Mouse (Mus musculus) kidney, embryonic 15.5 days (tissue): Measurements from ENCODE around the gene Ppard. TPM values are rescaled to one million over a fixed set of nuclear protein-coding genes. Genes with fewer than 3 reads are reported as not detected.
A peak's percentile ranks its signal among the peaks of the same experiment; 100 is the strongest.

Source experiments
- ATAC-seq: fragments of 200-750 bp; cut with Nextera tagmentation; replicated peaks from 2 replicates; pipeline ENCODE4 v1.8.0; 2017; ENCODE audit warnings: moderate TSS enrichment; ENCODE audit not compliant: low FRiP score
- H3K27ac ChIP-seq: fragments of 300-500 bp; sonication (generic); 2 replicates; pipeline ENCODE4 v1.5.1; 2015; ENCODE audit warnings: mild to moderate bottlenecking, inconsistent platforms
- H3K27me3 ChIP-seq: fragments of 300-500 bp; sonication (generic); 2 replicates; pipeline ENCODE4 v1.6.1; 2015; ENCODE audit warnings: inconsistent platforms
- H3K36me3 ChIP-seq: fragments of 300-500 bp; sonication (generic); 2 replicates; pipeline ENCODE4 v1.6.1; 2015; ENCODE audit warnings: inconsistent platforms
- H3K4me1 ChIP-seq: fragments of 300-500 bp; sonication (generic); 2 replicates; pipeline ENCODE4 v1.6.1; 2015; ENCODE audit warnings: inconsistent platforms
- H3K4me2 ChIP-seq: fragments of 300-500 bp; sonication (generic); 2 replicates; pipeline ENCODE4 v1.6.1; 2015; ENCODE audit warnings: moderate library complexity, mild to moderate bottlenecking, inconsistent platforms
- H3K4me3 ChIP-seq: fragments of 300-500 bp; sonication (generic); replicated peaks from 2 replicates; pipeline ENCODE4 v1.5.1; 2015; ENCODE audit warnings: mild to moderate bottlenecking, inconsistent platforms
- H3K9ac ChIP-seq: fragments of 300-500 bp; sonication (generic); 2 replicates; pipeline ENCODE4 v1.6.1; 2015; ENCODE audit warnings: mild to moderate bottlenecking, inconsistent platforms
- H3K9me3 ChIP-seq: fragments of 300-500 bp; sonication (generic); replicated peaks from 2 replicates; pipeline ENCODE4 v1.6.1; 2016; ENCODE audit warnings: inconsistent platforms
- WGBS: fragments of 180-500 bp; shearing (Covaris S2); methylation state at CpG from one replicate; pipeline ENCODE4 v1.1.7; 2015; ENCODE audit warnings: mixed read lengths; 5-methylcytosine and 5-hydroxymethylcytosine counted together
- polyA plus RNA-seq: library from polyadenylated mRNA; unstranded; fragments of >200 nt; fragmentation: Nextera tagmentation; extraction: Ambion mirVana; gene quantifications from 2 replicates; pipeline ENCODE4 v1.2.1, GENCODE M21; 2015

The Ppard gene
- polyA plus RNA-seq, 1 experiment from 2014 or later, result 2.7 TPM

- Histone ChIP-seq H3K27ac (no peak overlapping the region), H3K4me2 (no peak overlapping the region), H3K9ac (no peak overlapping the region), H3K4me3 (no peak overlapping the region), H3K36me3 (peaks cover 76% of the 10 kb centered on the region), H3K4me1 (peaks cover 61% of the 10 kb centered on the region), H3K27me3 (no peaks in the 10 kb centered on the region), H3K9me3 (no peaks in the 10 kb centered on the region)
- WGBS, result 92% methylated on average over 7 of the region's 7 CpGs
- no peak for ATAC-seq
Observed at GRCm38 (mm10) chr17:28337547-28337946, 105.0 kb downstream of the Ppard start.

GRCm38 (mm10) chr17:28340578-28340977, 108.1 kb downstream of the Ppard start:
- Histone ChIP-seq H3K36me3 (peaks cover 47% of the 10 kb centered on the region), H3K4me3 (peak overlapping the region; percentile 14), H3K27ac (peak overlapping the region; percentile 78), H3K9me3 (no peaks in the 10 kb centered on the region), H3K4me2 (peak overlapping the region; percentile 57), H3K27me3 (no peaks in the 10 kb centered on the region), H3K9ac (peak overlapping the region; percentile 38; the same call in 1 of the 2 replicates), H3K4me1 (peaks cover 64% of the 10 kb centered on the region)
- 67% methylated on average over 7 of the region's 7 CpGs for WGBS
- no peak for ATAC-seq

- H3K4me3 ChIP-seq, result peak overlapping the region; percentile 14
- peak; percentile 69 for ATAC-seq
- peak overlapping the region; percentile 38 for H3K9ac ChIP-seq
- H3K27ac ChIP-seq, result peak overlapping the region; percentile 78
- no peaks in the 10 kb centered on the region for H3K27me3 ChIP-seq
- H3K4me1 ChIP-seq, result peaks cover 66% of the 10 kb centered on the region
- peak overlapping the region; percentile 57 for H3K4me2 ChIP-seq
- 8% methylated on average over 26 of the region's 26 CpGs for WGBS
- H3K36me3 ChIP-seq, result peaks cover 42% of the 10 kb centered on the region
- no peaks in the 10 kb centered on the region for H3K9me3 ChIP-seq
Observed at GRCm38 (mm10) chr17:28341091-28341490, 108.6 kb downstream of the Ppard start.

GRCm38 (mm10) chr17:28344050-28344607, 111.6 kb downstream of the Ppard start:
- H3K4me1 ChIP-seq, result peaks cover 95% of the 10 kb centered on the region
- H3K9me3 ChIP-seq, result no peaks in the 10 kb centered on the region
- ATAC-seq, result no peak
- no peak overlapping the region for H3K9ac ChIP-seq
- 24% methylated on average over 4 of the region's 4 CpGs for WGBS
- H3K4me2 ChIP-seq, result peak overlapping the region; percentile 52; the same call in 1 of the 2 replicates
- no peaks in the 10 kb centered on the region for H3K27me3 ChIP-seq
- no peak overlapping the region for H3K4me3 ChIP-seq
- H3K36me3 ChIP-seq, result peaks cover 15% of the 10 kb centered on the region
- H3K27ac ChIP-seq, result peak overlapping the region; percentile 95; the same call in 1 of the 2 replicates

- 0 out of 2 replicates have a peak overlapping the region, but pooled peaks have one; percentile 23 for H3K4me3 ChIP-seq
- peak overlapping the region; percentile 52 for H3K4me2 ChIP-seq
- peak overlapping the region; percentile 95 for H3K27ac ChIP-seq
- H3K27me3 ChIP-seq, result no peaks in the 10 kb centered on the region
- H3K36me3 ChIP-seq, result peaks cover 10% of the 10 kb centered on the region
- no peaks in the 10 kb centered on the region for H3K9me3 ChIP-seq
- WGBS, result 57% methylated on average over 3 of the region's 3 CpGs
- no peak for ATAC-seq
- H3K9ac ChIP-seq, result no peak overlapping the region
- H3K4me1 ChIP-seq, result peaks cover 96% of the 10 kb centered on the region
Observed at GRCm38 (mm10) chr17:28344670-28345069, 112.2 kb downstream of the Ppard start.

- Histone ChIP-seq H3K4me1 (peaks cover 93% of the 10 kb centered on the region), H3K27ac (peak overlapping the region; percentile 95), H3K9ac (no peak overlapping the region; the same call in 1 of the 2 replicates), H3K27me3 (no peaks in the 10 kb centered on the region), H3K36me3 (peaks cover 4% of the 10 kb centered on the region), H3K4me3 (peak overlapping the region; percentile 23), H3K9me3 (no peaks in the 10 kb centered on the region), H3K4me2 (peak overlapping the region; percentile 52)
- ATAC-seq, result no peak
- WGBS, result 14% methylated on average over 7 of the region's 8 CpGs
Observed at GRCm38 (mm10) chr17:28345271-28345721, 112.8 kb downstream of the Ppard start.

DNA sequence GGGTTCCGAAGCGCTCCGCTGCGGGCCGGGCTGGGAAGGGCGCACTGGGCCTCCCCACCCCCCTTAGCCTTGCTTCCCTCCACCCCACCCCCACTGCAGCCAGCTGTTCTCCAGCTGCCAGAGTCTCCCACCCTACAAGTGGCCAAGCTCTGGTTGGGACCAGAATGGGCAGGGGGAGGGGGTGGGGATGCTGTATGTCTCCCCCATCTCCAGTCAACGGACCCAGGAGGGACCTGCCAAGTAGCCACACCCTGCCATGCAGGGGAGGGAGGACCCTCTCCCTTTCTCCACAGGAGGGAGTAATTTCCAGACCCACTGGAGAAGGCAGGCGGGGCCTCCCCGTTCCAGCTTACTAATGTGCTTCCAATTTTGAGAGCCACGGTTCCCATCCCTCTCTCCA, 113.4 kb downstream of the Ppard start:
- WGBS, result 9% methylated on average over 10 of the region's 10 CpGs
- peak overlapping the region; percentile 23 for H3K4me3 ChIP-seq

DNA sequence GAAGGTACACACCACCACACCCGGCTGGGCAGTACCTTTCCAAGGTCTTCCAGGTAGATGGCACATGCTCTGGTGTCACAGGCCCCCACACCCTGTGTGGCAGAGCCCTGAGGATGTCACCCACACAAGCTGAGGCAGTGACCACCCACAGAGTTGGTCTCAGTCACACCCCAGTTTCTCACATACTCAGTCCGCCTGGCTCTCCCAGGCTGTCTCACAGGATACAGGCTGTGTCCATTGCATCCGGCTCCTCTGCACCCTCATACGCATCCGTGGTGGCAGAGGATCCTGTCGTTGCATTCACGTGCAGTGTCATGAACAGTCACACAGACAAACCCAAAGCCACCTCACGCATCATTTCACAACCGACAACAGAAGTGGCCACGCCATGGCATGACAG, 114.8 kb downstream of the Ppard start:
- no peak overlapping the region for H3K4me3 ChIP-seq
- no peaks in the 10 kb centered on the region for H3K36me3 ChIP-seq
- WGBS, result 65% methylated on average over 10 of the region's 10 CpGs
- H3K9me3 ChIP-seq, result no peaks in the 10 kb centered on the region
- H3K9ac ChIP-seq, result no peak overlapping the region; the same call in 1 of the 2 replicates
- ATAC-seq, result no peak
- peaks cover 89% of the 10 kb centered on the region for H3K4me1 ChIP-seq
- no peak overlapping the region for H3K4me2 ChIP-seq
- no peaks in the 10 kb centered on the region for H3K27me3 ChIP-seq
- H3K27ac ChIP-seq, result no peak overlapping the region

More for the DNA sequence above, 113.4 kb downstream of the Ppard start:
- no peaks in the 10 kb centered on the region for H3K36me3 ChIP-seq
- no peak; the same call in 1 of the 2 replicates for ATAC-seq
- peak overlapping the region; percentile 95 for H3K27ac ChIP-seq
- no peaks in the 10 kb centered on the region for H3K9me3 ChIP-seq
- H3K27me3 ChIP-seq, result no peaks in the 10 kb centered on the region
- peak overlapping the region; percentile 18; the same call in 1 of the 2 replicates for H3K9ac ChIP-seq
- peaks cover 88% of the 10 kb centered on the region for H3K4me1 ChIP-seq
- H3K4me2 ChIP-seq, result peak overlapping the region; percentile 52

GRCm38 (mm10) chr17:28348211-28348610, 115.7 kb downstream of the Ppard start:
- ATAC-seq, result no peak
- peak overlapping the region; percentile 85 for H3K4me3 ChIP-seq
- H3K36me3 ChIP-seq, result no peaks in the 10 kb centered on the region
- no peaks in the 10 kb centered on the region for H3K9me3 ChIP-seq
- H3K4me2 ChIP-seq, result peak overlapping the region; percentile 93
- WGBS, result 45% methylated on average over 6 of the region's 6 CpGs
- H3K27ac ChIP-seq, result peak overlapping the region; percentile 42; the same call in 1 of the 2 replicates
- H3K9ac ChIP-seq, result peak overlapping the region; percentile 92
- H3K27me3 ChIP-seq, result 0 out of 2 replicates have a peak, but pooled peaks cover 4% of the 10 kb centered on the region
- H3K4me1 ChIP-seq, result peaks cover 81% of the 10 kb centered on the region

GRCm38 (mm10) chr17:28349264-28349880, 116.9 kb downstream of the Ppard start:
- Histone ChIP-seq H3K4me3 (peak overlapping the region; percentile 85), H3K4me1 (peaks cover 71% of the 10 kb centered on the region), H3K9me3 (no peaks in the 10 kb centered on the region), H3K27me3 (0 out of 2 replicates have a peak, but pooled peaks cover 7% of the 10 kb centered on the region), H3K4me2 (peak overlapping the region; percentile 93), H3K27ac (peak overlapping the region; percentile 99), H3K9ac (peak overlapping the region; percentile 92), H3K36me3 (no peaks in the 10 kb centered on the region)
- 11% methylated on average over 13 of the region's 13 CpGs for WGBS
- no peak for ATAC-seq

- peak overlapping the region; percentile 92 for H3K9ac ChIP-seq
- no peaks in the 10 kb centered on the region for H3K9me3 ChIP-seq
- H3K27ac ChIP-seq, result peak overlapping the region; percentile 99
- 0 out of 2 replicates have a peak, but pooled peaks cover 7% of the 10 kb centered on the region for H3K27me3 ChIP-seq
- under 1% methylated on average over 54 of the region's 54 CpGs for WGBS
- peak; percentile 35 for ATAC-seq
- peak overlapping the region; percentile 93 for H3K4me2 ChIP-seq
- H3K4me1 ChIP-seq, result peaks cover 65% of the 10 kb centered on the region
- no peaks in the 10 kb centered on the region for H3K36me3 ChIP-seq
- peak overlapping the region; percentile 85 for H3K4me3 ChIP-seq
Observed at GRCm38 (mm10) chr17:28349901-28350465, 117.5 kb downstream of the Ppard start.
